Mouse (Mus musculus) fat pad, adult 2 months (tissue): ENCODE data around the gene Nbdy.

ENCODE experiments used
- DNase-seq: peaks from one replicate; pipeline ENCODE4 v3.0.0-alpha.2; 2011; ENCODE audit warnings: low read depth, low spot score; ENCODE audit errors: extremely low read depth

The Nbdy gene

GRCm38 (mm10) chrX:153723110-153723916, at the start of gene Nbdy:
Nbdy (plus strand) TSS chrX:153723590.
- no peak for DNase-seq

GRCm38 (mm10) chrX:153695782-153696395, 27.5 kb upstream of the Nbdy start, which contains the start of gene Kctd12b:
Kctd12b (minus strand) TSS chrX:153696391.
- DNase-seq = no peak

- DNase-seq = no peak
Observed at GRCm38 (mm10) chrX:153700463-153700862, 22.9 kb upstream of the Nbdy start.

GRCm38 (mm10) chrX:153707735-153708134, 15.7 kb upstream of the Nbdy start:
- no peak for DNase-seq

GRCm38 (mm10) chrX:153716716-153717115, 6.7 kb upstream of the Nbdy start:
- no peak for DNase-seq

- no peak for DNase-seq
Observed at GRCm38 (mm10) chrX:153719602-153720001, 3.8 kb upstream of the Nbdy start.

- no peak for DNase-seq
Observed at GRCm38 (mm10) chrX:153724400-153724799, 1.0 kb downstream of the Nbdy start.

GRCm38 (mm10) chrX:153735697-153736096, 12.3 kb downstream of the Nbdy start:
- no peak for DNase-seq

- no peak for DNase-seq
Observed at GRCm38 (mm10) chrX:153742493-153742892, 19.1 kb downstream of the Nbdy start.

- DNase-seq = no peak
Observed at GRCm38 (mm10) chrX:153749230-153749629, 25.8 kb downstream of the Nbdy start.
